8 mouse cellular contexts compared by ENCODE assay signal in the genomic region with DNA sequence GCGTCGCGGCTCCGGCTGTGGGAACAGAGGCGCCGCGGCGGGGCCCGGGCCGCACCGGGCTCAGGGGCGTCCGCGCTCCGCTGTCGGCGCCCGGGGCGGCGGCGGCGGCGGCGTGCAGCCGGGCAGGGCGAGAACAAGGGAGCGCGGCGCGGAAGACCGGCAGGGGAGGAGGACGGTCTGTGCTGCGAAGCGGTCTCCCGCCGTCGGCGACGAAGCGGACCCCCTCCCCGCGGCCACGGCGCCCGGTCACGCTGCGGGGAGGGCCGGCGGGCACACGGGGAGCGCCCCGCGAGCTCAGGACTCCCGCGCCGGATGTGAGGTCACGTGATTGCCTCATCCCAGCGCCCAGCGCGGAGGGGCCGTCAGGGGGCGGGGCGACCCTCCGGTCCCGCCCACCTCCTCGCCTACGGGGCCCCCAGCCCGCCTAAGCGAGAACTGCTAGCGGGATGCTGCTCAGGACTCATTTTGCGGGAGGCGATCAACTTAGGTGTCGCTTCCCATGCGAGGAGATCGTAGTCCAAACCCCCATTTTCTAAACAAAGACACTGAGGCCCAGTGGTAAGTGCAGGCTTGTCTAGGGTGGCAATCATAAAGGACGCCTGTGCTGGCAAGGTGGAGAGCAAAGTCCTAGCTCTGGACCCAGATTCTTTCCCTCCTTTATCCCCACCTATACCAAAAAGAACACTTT. TPM values are rescaled to one million over a fixed set of nuclear protein-coding genes. Genes with fewer than 3 reads are reported as not detected.
A peak's percentile ranks its signal among the peaks of the same experiment; 100 is the strongest.
DNase-seq lines count a peak whose midpoint lies in the region; ATAC-seq and TF ChIP-seq lines count a peak whose summit lies in the region.

No protein-coding gene starts in this region.

- 0 out of 2 replicates have a peak overlapping the region, but pooled peaks have one; percentile 37 for H3K27ac ChIP-seq in forebrain, embryonic 11.5 days (ENCODE audit: low read depth, low read length)
- H3K27ac ChIP-seq in heart, embryonic 16.5 days (ENCODE audit: low read length), result peak overlapping the region; percentile 79
- H3K27ac ChIP-seq in liver, embryonic 14.5 days, result peak overlapping the region; percentile 73
- H3K27ac ChIP-seq in stomach, embryonic 15.5 days, result peak overlapping the region; percentile 78

- no peak for TF ChIP-seq EP300 in liver, embryonic 14.5 days (IDR thresholded peaks at IDR 0.05; ENCODE audit: low read depth)

- under 1% methylated on average over 57 of the region's 76 CpGs for WGBS in forebrain, embryonic 11.5 days
- under 1% methylated on average over 63 of the region's 76 CpGs for WGBS in heart, embryonic 16.5 days
- 0% methylated on average over 50 of the region's 76 CpGs for WGBS in liver, embryonic 14.5 days (ENCODE audit: insufficient replicate concordance)
- WGBS in stomach, embryonic 15.5 days, result under 1% methylated on average over 56 of the region's 76 CpGs

- H3K36me3 ChIP-seq in E14TG2a.4 (ENCODE audit: insufficient read depth, low read length), result peaks cover 28% of the 10 kb centered on the region
- H3K36me3 ChIP-seq in forebrain, embryonic 11.5 days (ENCODE audit: control insufficient read depth, insufficient read depth, low read length), result no peaks in the 10 kb centered on the region; the same call in 1 of the 2 replicates
- no peaks in the 10 kb centered on the region; the same call in 1 of the 2 replicates for H3K36me3 ChIP-seq in heart, embryonic 16.5 days (ENCODE audit: control insufficient read depth, insufficient read depth)
- H3K36me3 ChIP-seq in liver, embryonic 14.5 days (replicated peaks; ENCODE audit: control insufficient read depth, insufficient read depth, low read depth), result peaks cover 6% of the 10 kb centered on the region
- no peaks in the 10 kb centered on the region for H3K36me3 ChIP-seq in stomach, embryonic 15.5 days

- peak overlapping the region; percentile 92 for H3K9ac ChIP-seq in forebrain, embryonic 11.5 days (ENCODE audit: low read length)
- H3K9ac ChIP-seq in heart, embryonic 16.5 days (ENCODE audit: low read length), result peak overlapping the region; percentile 91
- H3K9ac ChIP-seq in liver, embryonic 14.5 days (replicated peaks), result peak overlapping the region; percentile 90
- H3K9ac ChIP-seq in stomach, embryonic 15.5 days, result peak overlapping the region; percentile 87

- peak; percentile 86 for DNase-seq in c-Kit-positive CD71-positive TER-119-negative erythroid progenitor cells, embryonic 14.5 days (ENCODE audit: low read depth)
- peak; percentile 96 for DNase-seq in forebrain, embryonic 11.5 days (ENCODE audit: low spot score)
- peak; percentile 91 to 95 for DNase-seq in kidney, postnatal 25 days
- peak; percentile 74 to 82 (median 81) for DNase-seq in liver, embryonic 14.5 days (ENCODE audit: low read depth in 3 of 3, low spot score in 3 of 3)
- DNase-seq in neural tube, embryonic 10.5 days (ENCODE audit: extremely low spot score, low spot score), result peak; percentile 91

- H3K4me1 ChIP-seq in E14TG2a.4 (replicated peaks; ENCODE audit: low read depth, low read length), result peaks cover 40% of the 10 kb centered on the region
- peaks cover 7% of the 10 kb centered on the region; the same call in 1 of the 2 replicates for H3K4me1 ChIP-seq in forebrain, embryonic 11.5 days (replicated peaks; ENCODE audit: control insufficient read depth, insufficient read depth, low read length)
- peaks cover 23% of the 10 kb centered on the region for H3K4me1 ChIP-seq in heart, embryonic 16.5 days (ENCODE audit: control insufficient read depth, insufficient read depth, low read length)
- H3K4me1 ChIP-seq in liver, embryonic 14.5 days (replicated peaks; ENCODE audit: control insufficient read depth in 2 of 2, insufficient read depth in 2 of 2, low read length in 1 of 2), result peaks cover 21 to 26% of the 10 kb centered on the region in 2 experiments
- peaks cover 16% of the 10 kb centered on the region for H3K4me1 ChIP-seq in stomach, embryonic 15.5 days

- H3K9me3 ChIP-seq in E14TG2a.4 (ENCODE audit: low read length), result no peaks in the 10 kb centered on the region
- H3K9me3 ChIP-seq in forebrain, embryonic 11.5 days (ENCODE audit: control insufficient read depth, low read length), result no peaks in the 10 kb centered on the region
- 0 out of 2 replicates have a peak, but pooled peaks cover 2% of the 10 kb centered on the region for H3K9me3 ChIP-seq in heart, embryonic 16.5 days (replicated peaks; ENCODE audit: control insufficient read depth, low read length)
- no peaks in the 10 kb centered on the region for H3K9me3 ChIP-seq in liver, embryonic 14.5 days (ENCODE audit: control insufficient read depth, low read length)
- H3K9me3 ChIP-seq in stomach, embryonic 15.5 days, result no peaks in the 10 kb centered on the region

- peak overlapping the region; percentile 94 for H3K4me2 ChIP-seq in forebrain, embryonic 11.5 days (ENCODE audit: low read depth, low read length, severe bottlenecking)
- peak overlapping the region; percentile 86 for H3K4me2 ChIP-seq in heart, embryonic 16.5 days (ENCODE audit: low read depth, low read length)
- H3K4me2 ChIP-seq in liver, embryonic 14.5 days (ENCODE audit: low read depth), result peak overlapping the region; percentile 78
- peak overlapping the region; percentile 83 for H3K4me2 ChIP-seq in stomach, embryonic 15.5 days

- H3K27me3 ChIP-seq in E14TG2a.4 (ENCODE audit: insufficient read depth, low read length), result no peaks in the 10 kb centered on the region
- no peaks in the 10 kb centered on the region for H3K27me3 ChIP-seq in forebrain, embryonic 11.5 days (ENCODE audit: control insufficient read depth, insufficient read depth, low read length)
- no peaks in the 10 kb centered on the region for H3K27me3 ChIP-seq in heart, embryonic 16.5 days (ENCODE audit: control insufficient read depth, insufficient read depth, low read length)
- H3K27me3 ChIP-seq in liver, embryonic 14.5 days (ENCODE audit: control insufficient read depth, insufficient read depth, low read length), result no peaks in the 10 kb centered on the region
- H3K27me3 ChIP-seq in stomach, embryonic 15.5 days (replicated peaks), result no peaks in the 10 kb centered on the region

- H3K4me3 ChIP-seq in E14TG2a.4 (replicated peaks; ENCODE audit: low read length), result peak overlapping the region; percentile 89
- peak overlapping the region; percentile 97 for H3K4me3 ChIP-seq in forebrain, embryonic 11.5 days (ENCODE audit: low read depth, low read length)
- H3K4me3 ChIP-seq in heart, embryonic 16.5 days (ENCODE audit: low read length), result peak overlapping the region; percentile 90
- H3K4me3 ChIP-seq in liver, embryonic 14.5 days (ENCODE audit: insufficient read depth in 1 of 2, low read depth in 2 of 2, low read length in 2 of 2), result peak overlapping the region; percentile 80 to 82
- peak overlapping the region; percentile 90 for H3K4me3 ChIP-seq in stomach, embryonic 15.5 days (replicated peaks)

- peak; percentile 94 for ATAC-seq in forebrain, embryonic 11.5 days (replicated peaks; ENCODE audit: low FRiP score)
- ATAC-seq in heart, embryonic 16.5 days (replicated peaks; ENCODE audit: extremely low read depth, insufficient read depth, low FRiP score), result peak; percentile 89
- ATAC-seq in liver, embryonic 14.5 days (ENCODE audit: insufficient read depth), result peak; percentile 90
- ATAC-seq in stomach, embryonic 15.5 days (ENCODE audit: insufficient read depth, low FRiP score, low read depth), result peak; percentile 90

- TF ChIP-seq CTCF in E14TG2a.4 (conservative IDR thresholded peaks at IDR 0.05; ENCODE audit: low read length), result no peak
- no peak for TF ChIP-seq CTCF in liver, embryonic 14.5 days (IDR thresholded peaks at IDR 0.05; ENCODE audit: low read depth)

RNA-seq across cellular contexts. Expression of gene Atp13a3, which starts 17.1 kb away (rescaled TPM):
- 13.6 and 15.5 TPM in 2 replicates for polyA plus RNA-seq in forebrain, embryonic 11.5 days (2014; fragmentation: Nextera tagmentation; extraction: Ambion mirVana)
- 7.2 and 7.8 TPM in 2 replicates for polyA plus RNA-seq in heart, embryonic 16.5 days (2015; fragmentation: Nextera tagmentation; extraction: Ambion mirVana)
- polyA plus RNA-seq in liver, embryonic 14.5 days (2012; rRNA removed), result 11.7 and 14.8 TPM in 2 replicates
- 8.7 and 10.7 TPM in 2 replicates for polyA plus RNA-seq in liver, embryonic 14.5 days (2014; fragmentation: Nextera tagmentation; extraction: Ambion mirVana)
- polyA plus RNA-seq in stomach, embryonic 15.5 days (2015; fragmentation: Nextera tagmentation; extraction: Ambion mirVana), result 14.1 and 14.7 TPM in 2 replicates

Comparison
In these comparisons a context has a peak if more than half of its experiments do, and no peak if none do; other contexts are left out.
1. Peak in every context shown above with its lines: DNase-seq, ATAC-seq, H3K4me3 ChIP-seq and H3K27ac ChIP-seq.